Mouse (Mus musculus) midbrain, embryonic 11.5 days (tissue): ENCODE results near the gene Vti1a. TPM values are rescaled to one million over a fixed set of nuclear protein-coding genes. Genes with fewer than 3 reads are reported as not detected.
A peak's percentile ranks its signal among the peaks of the same experiment; 100 is the strongest.

Source experiments
- ATAC-seq: fragments of 200-750 bp; cut with Nextera tagmentation; 2 replicates; pipeline ENCODE4 v1.8.0; 2017; ENCODE audit warnings: moderate TSS enrichment, moderate library complexity; ENCODE audit not compliant: low FRiP score
- DNase-seq: peaks from one replicate; pipeline ENCODE4 v3.0.0; 2015; ENCODE audit warnings: low spot score; ENCODE audit errors: missing footprints
- H3K27ac ChIP-seq: fragments of 300-500 bp; sonication (generic); 2 replicates; pipeline ENCODE4 v1.5.1; 2014; ENCODE audit warnings: low read depth, low read length
- H3K27me3 ChIP-seq: fragments of 300-500 bp; sonication (generic); 2 replicates; pipeline ENCODE4 v1.6.1; 2014; ENCODE audit warnings: mild to moderate bottlenecking, low read length, moderate library complexity, mixed read lengths; ENCODE audit not compliant: control insufficient read depth, insufficient read depth
- H3K36me3 ChIP-seq: fragments of 300-500 bp; sonication (generic); 2 replicates; pipeline ENCODE4 v1.6.1; 2014; ENCODE audit warnings: mild to moderate bottlenecking, low read length, moderate library complexity, mixed read lengths; ENCODE audit not compliant: control insufficient read depth, insufficient read depth
- H3K4me1 ChIP-seq: fragments of 300-500 bp; sonication (generic); 2 replicates; pipeline ENCODE4 v1.6.1; 2014; ENCODE audit warnings: low read length; ENCODE audit not compliant: control insufficient read depth, insufficient read depth
- H3K4me2 ChIP-seq: fragments of 300-500 bp; sonication (generic); 2 replicates; pipeline ENCODE4 v1.6.1; 2014; ENCODE audit warnings: mild to moderate bottlenecking, moderate library complexity
- H3K4me3 ChIP-seq: fragments of 300-500 bp; sonication (generic); 2 replicates; pipeline ENCODE4 v1.5.1; 2014; ENCODE audit warnings: low read depth, low read length
- H3K9ac ChIP-seq: fragments of 300-500 bp; sonication (generic); 2 replicates; pipeline ENCODE4 v1.6.1; 2014; ENCODE audit warnings: low read length
- H3K9me3 ChIP-seq: fragments of 300-500 bp; sonication (generic); 2 replicates; pipeline ENCODE4 v1.6.1; 2016; ENCODE audit warnings: low read length; ENCODE audit not compliant: control insufficient read depth
- whole genome bisulfite sequencing: fragments of 180-500 bp; shearing (Covaris S2); extraction: QIAGEN DNeasy Blood & Tissue Kit; methylation state at CpG from one replicate; pipeline ENCODE4 v1.1.7; 2014; 5-methylcytosine and 5-hydroxymethylcytosine counted together
- polyA plus RNA-seq: library from polyadenylated mRNA; unstranded; fragments of >200 nt; fragmentation: Nextera tagmentation; extraction: Ambion mirVana; gene quantifications from 2 replicates; pipeline ENCODE4 v1.2.1, GENCODE M21; 2014

Gene Vti1a
- polyA plus RNA-seq, 1 experiment from 2014 or later = 27.1 TPM

DNA sequence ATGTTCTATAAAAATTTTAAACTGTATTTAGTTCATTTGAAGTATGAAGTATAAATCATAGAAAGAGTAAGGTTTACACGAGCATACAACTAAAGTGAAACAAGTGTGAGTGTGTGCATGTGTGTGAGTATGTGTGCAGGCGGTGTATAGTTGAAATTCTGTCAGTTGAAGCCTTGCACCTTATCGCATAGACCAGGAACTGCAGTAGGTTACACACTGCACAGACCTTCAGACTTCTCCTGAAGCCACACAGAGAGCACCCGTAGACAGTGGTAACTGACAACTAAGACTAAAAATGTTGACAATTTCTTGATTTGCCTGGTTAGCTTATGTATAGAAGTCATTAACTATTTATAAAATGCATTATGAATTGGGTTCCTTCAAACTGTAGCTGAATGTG, 61.4 kb downstream of the Vti1a start:
- no peak overlapping the region for H3K4me3 ChIP-seq
- peaks cover 24% of the 10 kb centered on the region for H3K4me1 ChIP-seq

DNA sequence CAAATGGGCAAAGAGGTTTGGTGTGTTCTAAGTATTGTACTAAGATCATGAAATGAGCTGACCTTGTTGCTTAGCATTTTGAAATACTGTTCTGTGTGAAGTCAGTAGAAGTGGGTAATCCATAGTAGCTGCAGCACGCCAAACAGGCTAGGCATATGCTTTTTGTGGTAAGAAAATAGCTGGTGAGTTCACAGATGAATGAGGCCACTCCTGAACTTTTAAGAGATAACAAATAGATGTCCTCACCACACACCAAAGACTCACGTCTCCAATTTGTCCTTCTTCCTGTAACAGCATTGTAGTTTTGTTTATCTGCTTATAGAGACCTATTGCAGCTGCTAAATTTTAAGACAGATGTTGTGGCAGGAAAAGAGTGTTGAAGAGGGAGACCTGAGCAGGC, 62.8 kb downstream of the Vti1a start:
- no peak overlapping the region for H3K4me3 ChIP-seq
- DNase-seq = no peak
- no peaks in the 10 kb centered on the region for H3K36me3 ChIP-seq
- H3K27me3 ChIP-seq = no peaks in the 10 kb centered on the region
- 66% methylated on average over 2 of the region's 2 CpGs for WGBS
- no peaks in the 10 kb centered on the region for H3K9me3 ChIP-seq
- peak overlapping the region; percentile 35; the same call in 1 of the 2 replicates for H3K27ac ChIP-seq
- H3K4me2 ChIP-seq = no peak overlapping the region
- no peak overlapping the region for H3K9ac ChIP-seq
- no peak for ATAC-seq
- H3K4me1 ChIP-seq = peaks cover 26% of the 10 kb centered on the region

More for the DNA sequence above, 61.4 kb downstream of the Vti1a start:
- Histone ChIP-seq H3K27me3 (no peaks in the 10 kb centered on the region), H3K9me3 (no peaks in the 10 kb centered on the region), H3K36me3 (no peaks in the 10 kb centered on the region), H3K27ac (no peak overlapping the region), H3K9ac (no peak overlapping the region), H3K4me2 (no peak overlapping the region)
- ATAC-seq (no peak), DNase-seq (no peak)
- WGBS = 91% methylated on average over 4 of the region's 4 CpGs

DNA sequence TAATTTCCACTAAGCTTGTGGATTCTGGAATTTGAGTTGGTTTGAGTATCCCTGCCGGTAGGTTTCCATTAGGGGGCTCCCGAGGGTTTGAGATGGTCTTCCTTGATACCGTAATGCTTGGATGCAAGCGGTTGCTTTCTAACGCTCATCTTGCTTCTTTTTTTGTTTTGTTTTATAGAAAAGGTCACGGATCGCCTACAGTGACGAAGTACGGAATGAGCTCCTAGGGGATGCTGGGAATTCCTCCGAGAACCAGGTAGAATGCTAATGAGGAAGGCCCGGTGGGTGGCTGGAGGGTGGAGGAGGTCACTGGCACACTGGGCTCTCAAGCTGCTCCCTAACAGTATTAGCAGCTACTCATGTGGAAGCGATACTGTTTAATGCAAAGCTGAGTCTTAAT, 64.7 kb downstream of the Vti1a start:
- DNase-seq (peak; percentile 93), ATAC-seq (peak; percentile 86)
- WGBS = 9% methylated on average over 12 of the region's 12 CpGs
- H3K27ac ChIP-seq = no peak overlapping the region; the same call in 1 of the 2 replicates
- H3K4me3 ChIP-seq = no peak overlapping the region
- H3K4me1 ChIP-seq = peaks cover 26% of the 10 kb centered on the region
- no peaks in the 10 kb centered on the region for H3K36me3 ChIP-seq
- H3K27me3 ChIP-seq = no peaks in the 10 kb centered on the region
- H3K9me3 ChIP-seq = no peaks in the 10 kb centered on the region
- H3K9ac ChIP-seq = no peak overlapping the region
- H3K4me2 ChIP-seq = peak overlapping the region; percentile 29; the same call in 1 of the 2 replicates

DNA sequence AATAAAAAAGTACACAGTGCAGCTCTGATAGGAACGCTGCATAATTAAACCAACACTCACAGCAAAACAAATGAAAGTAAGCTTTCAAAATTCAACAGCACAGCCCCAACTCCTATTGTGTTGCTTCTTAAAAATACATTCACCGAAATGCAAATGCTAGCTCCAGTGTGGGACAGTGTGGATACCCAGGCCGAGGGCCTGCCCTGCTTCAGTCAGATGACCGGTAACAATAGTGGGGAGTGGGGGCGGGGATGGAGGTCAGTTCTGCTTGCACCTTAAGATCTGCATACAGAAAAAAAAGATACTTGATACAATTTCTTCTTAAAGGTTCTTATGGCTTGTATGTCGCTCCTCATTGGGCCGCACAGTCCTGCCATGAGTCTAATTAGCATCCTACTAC, 65.2 kb downstream of the Vti1a start:
- peak overlapping the region; percentile 12; the same call in 1 of the 2 replicates for H3K4me2 ChIP-seq

DNA sequence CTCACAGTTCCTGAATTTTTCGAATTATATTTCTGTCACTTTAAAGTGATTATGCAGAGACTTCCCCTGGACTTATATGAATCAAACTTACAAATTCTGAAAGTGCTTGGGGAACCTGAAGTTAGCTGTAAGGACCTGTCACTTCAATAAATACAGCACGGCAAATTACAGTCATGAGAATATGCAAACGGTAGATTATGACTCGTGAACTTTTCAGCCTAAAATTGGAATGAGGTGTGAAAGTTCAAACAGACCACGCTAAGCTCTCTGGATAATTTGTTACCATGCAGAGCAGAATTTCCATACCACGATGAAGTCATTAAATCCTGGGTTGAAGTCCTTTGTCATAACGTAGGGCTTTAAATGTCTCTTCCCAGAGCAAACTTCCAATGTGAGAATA, 66.7 kb downstream of the Vti1a start:
- no peak overlapping the region for H3K9ac ChIP-seq
- H3K4me1 ChIP-seq = peaks cover 26% of the 10 kb centered on the region
- peak; percentile 85 for DNase-seq
- no peaks in the 10 kb centered on the region for H3K9me3 ChIP-seq
- no peaks in the 10 kb centered on the region for H3K27me3 ChIP-seq
- H3K4me2 ChIP-seq = no peak overlapping the region
- no peaks in the 10 kb centered on the region for H3K36me3 ChIP-seq
- H3K4me3 ChIP-seq = no peak overlapping the region
- no peak for ATAC-seq
- H3K27ac ChIP-seq = peak overlapping the region; percentile 28; the same call in 1 of the 2 replicates
- WGBS = 75% methylated on average over 7 of the region's 7 CpGs

More for the DNA sequence above, 65.2 kb downstream of the Vti1a start:
- Histone ChIP-seq H3K27ac (peak overlapping the region; percentile 71; the same call in 1 of the 2 replicates), H3K36me3 (no peaks in the 10 kb centered on the region), H3K4me1 (peaks cover 26% of the 10 kb centered on the region), H3K4me3 (no peak overlapping the region), H3K9ac (no peak overlapping the region), H3K9me3 (no peaks in the 10 kb centered on the region), H3K27me3 (no peaks in the 10 kb centered on the region)
- WGBS = 40% methylated on average over 7 of the region's 7 CpGs
- peak; percentile 87 for ATAC-seq
- peak; percentile 87 for DNase-seq

DNA sequence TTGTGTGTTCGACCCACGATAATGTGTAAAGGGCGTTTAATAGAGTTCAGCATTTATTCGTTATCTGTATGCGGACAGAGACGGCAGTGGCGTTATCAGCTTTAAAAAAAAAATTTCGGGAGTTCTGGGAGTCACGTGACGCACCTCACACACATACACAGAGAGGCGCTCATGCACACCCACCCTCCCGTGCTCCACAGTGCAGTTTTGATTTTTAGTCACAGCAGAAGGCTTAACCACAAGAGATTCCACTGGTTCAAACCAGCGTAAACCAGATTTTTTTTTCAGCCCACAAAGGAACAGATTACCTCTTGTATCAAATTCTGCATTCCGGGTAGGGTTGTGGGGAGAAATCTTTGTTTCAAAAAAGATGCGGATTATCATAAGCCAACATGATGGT, 68.5 kb downstream of the Vti1a start:
- Histone ChIP-seq H3K4me1 (peaks cover 26% of the 10 kb centered on the region), H3K9ac (peak overlapping the region; percentile 9; the same call in 1 of the 2 replicates), H3K27ac (peak overlapping the region; percentile 77), H3K27me3 (no peaks in the 10 kb centered on the region), H3K9me3 (no peaks in the 10 kb centered on the region), H3K4me3 (peak overlapping the region; percentile 6; the same call in 1 of the 2 replicates), H3K4me2 (peak overlapping the region; percentile 24), H3K36me3 (no peaks in the 10 kb centered on the region)
- ATAC-seq (peak; percentile 64), DNase-seq (peak; percentile 86)
- 61% methylated on average over 15 of the region's 15 CpGs for WGBS

DNA sequence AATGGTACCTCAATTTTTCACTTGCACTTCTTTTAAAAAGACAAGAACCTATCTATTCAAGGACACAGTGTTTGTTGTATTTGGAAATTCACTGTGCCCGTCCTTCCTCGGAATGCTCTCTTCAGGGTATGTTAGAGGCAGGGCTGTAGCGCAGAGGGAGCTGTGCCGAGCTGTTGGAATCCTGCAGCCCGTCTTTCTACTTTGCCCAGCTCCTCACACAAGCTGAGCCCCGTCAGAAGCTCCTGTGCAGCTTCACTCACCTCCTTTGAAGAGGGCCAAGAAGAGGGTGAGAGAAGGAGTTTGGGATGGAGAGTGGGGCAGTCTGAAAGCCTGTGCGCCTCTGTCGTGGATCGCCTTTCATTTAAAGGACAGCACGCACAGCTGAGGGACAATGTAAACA, 72.9 kb downstream of the Vti1a start:
- 29% methylated on average over 10 of the region's 10 CpGs for WGBS
- H3K27me3 ChIP-seq = no peaks in the 10 kb centered on the region
- H3K27ac ChIP-seq = peak overlapping the region; percentile 80
- DNase-seq (peak; percentile 90), ATAC-seq (no peak)
- H3K4me2 ChIP-seq = peak overlapping the region; percentile 35
- H3K4me3 ChIP-seq = peak overlapping the region; percentile 6; the same call in 1 of the 2 replicates
- no peaks in the 10 kb centered on the region for H3K36me3 ChIP-seq
- no peaks in the 10 kb centered on the region for H3K9me3 ChIP-seq
- peaks cover 7% of the 10 kb centered on the region for H3K4me1 ChIP-seq
- peak overlapping the region; percentile 56 for H3K9ac ChIP-seq

DNA sequence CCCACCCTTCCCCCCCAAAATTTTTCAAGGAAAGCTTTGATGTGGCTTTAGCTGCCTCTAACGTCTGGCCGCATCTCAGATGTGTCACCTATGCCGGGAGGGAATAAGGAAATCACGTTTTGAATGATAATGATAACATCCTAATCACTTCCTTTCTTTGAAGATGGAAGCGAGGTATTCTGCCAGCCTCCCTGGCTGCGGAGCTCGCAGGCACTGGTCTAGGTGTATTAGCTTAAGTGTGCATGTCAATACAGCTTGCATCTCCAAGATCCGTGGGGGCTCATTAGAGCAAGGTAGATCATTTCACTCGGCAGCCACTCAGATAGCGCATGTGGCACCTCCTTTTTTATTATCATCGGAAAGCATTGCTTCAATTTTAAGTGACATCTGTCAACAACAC, 74.2 kb downstream of the Vti1a start:
- DNase-seq (no peak), ATAC-seq (no peak)
- Histone ChIP-seq H3K27ac (peak overlapping the region; percentile 53; the same call in 1 of the 2 replicates), H3K4me1 (peaks cover 7% of the 10 kb centered on the region), H3K4me3 (no peak overlapping the region), H3K27me3 (no peaks in the 10 kb centered on the region), H3K36me3 (no peaks in the 10 kb centered on the region), H3K9me3 (no peaks in the 10 kb centered on the region), H3K4me2 (peak overlapping the region; percentile 24; the same call in 1 of the 2 replicates), H3K9ac (no peak overlapping the region)
- 63% methylated on average over 11 of the region's 11 CpGs for WGBS

DNA sequence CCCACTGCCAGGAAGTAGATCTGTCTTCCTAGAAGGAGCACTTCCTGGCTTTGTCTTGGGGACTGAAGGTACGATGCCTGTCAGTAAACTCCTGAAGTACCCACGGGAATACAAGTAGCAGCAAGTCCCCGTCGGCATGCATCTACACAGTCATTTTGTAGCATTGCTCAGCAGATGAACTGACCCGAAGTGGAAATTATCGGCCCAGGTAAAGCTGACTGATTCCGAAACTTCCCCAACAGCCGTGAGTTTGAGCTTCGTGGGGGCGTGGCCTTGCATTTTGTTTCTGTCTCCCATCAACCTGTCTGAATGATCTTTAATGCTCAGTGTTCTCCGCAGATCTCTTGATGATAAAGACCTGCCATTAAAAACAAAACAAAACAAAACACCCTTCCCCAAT, 85.5 kb downstream of the Vti1a start:
- Histone ChIP-seq H3K9ac (no peak overlapping the region), H3K36me3 (no peaks in the 10 kb centered on the region), H3K4me3 (no peak overlapping the region), H3K9me3 (no peaks in the 10 kb centered on the region), H3K27me3 (no peaks in the 10 kb centered on the region), H3K4me2 (no peak overlapping the region), H3K27ac (no peak overlapping the region), H3K4me1 (no peaks in the 10 kb centered on the region)
- DNase-seq (no peak), ATAC-seq (no peak)
- 93% methylated on average over 11 of the region's 11 CpGs for WGBS
